Mouse (Mus musculus): ENCODE results near the gene Folr2. TPM values are rescaled to one million over a fixed set of nuclear protein-coding genes. Genes with fewer than 3 reads are reported as not detected.

The Folr2 gene
- polyA plus RNA-seq, 1 experiment: 0.44 TPM

- DNase-seq: no peak
- WGBS: 75% methylated on average over 3 of the region's 3 CpGs
- Histone ChIP-seq H3K4me3 (replicated peaks; ENCODE audit: insufficient read depth, low read depth, low read length) (no peak within 1 kb of the TSS), H3K4me1 (ENCODE audit: control insufficient read depth, insufficient read depth, low read length) (no peaks in the 10 kb centered on the region), H3K27me3 (ENCODE audit: control insufficient read depth, insufficient read depth, low read length) (no peaks in the 10 kb centered on the region), H3K27ac (ENCODE audit: insufficient read depth, low read length) (no peak within 1 kb of the TSS)
- TF ChIP-seq POLR2A (IDR thresholded peaks at IDR 0.05; ENCODE audit: borderline replicate concordance, insufficient read depth, low read length): no peak
- no peak for TF ChIP-seq CTCF (IDR thresholded peaks at IDR 0.05; ENCODE audit: borderline replicate concordance, insufficient read depth, low read depth, low read length)
Measured at GRCm38 (mm10) chr7:101863415-101863814, 6.4 kb upstream of the Folr2 start, which contains the start of gene Anapc15. TSS of gene Anapc15 (plus strand) at chr7:101863715.

DNA sequence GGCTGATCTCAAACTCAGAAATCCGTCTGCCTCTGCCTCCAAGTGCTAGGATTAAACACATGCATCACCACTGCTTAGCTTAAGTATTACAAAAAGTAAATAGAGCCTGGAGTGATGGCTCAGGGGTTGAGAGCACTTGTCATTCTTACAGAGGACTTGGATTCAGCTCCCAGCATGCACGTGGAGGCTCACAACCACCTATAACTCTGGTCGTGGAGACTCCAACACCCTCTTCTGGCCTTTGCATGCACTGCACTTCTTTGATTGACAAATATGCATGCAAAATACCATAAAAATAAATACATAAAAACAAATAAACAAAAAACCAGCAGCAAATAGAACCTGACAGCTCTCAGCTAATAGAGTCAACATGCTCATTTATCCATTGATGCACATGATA lies 5.3 kb upstream of the Folr2 start:
- TF ChIP-seq CTCF (IDR thresholded peaks at IDR 0.05; ENCODE audit: borderline replicate concordance, insufficient read depth, low read depth, low read length) (no peak), POLR2A (IDR thresholded peaks at IDR 0.05; ENCODE audit: borderline replicate concordance, insufficient read depth, low read length) (no peak)
- Histone ChIP-seq H3K27me3 (ENCODE audit: control insufficient read depth, insufficient read depth, low read length) (no peaks in the 10 kb centered on the region), H3K4me3 (replicated peaks; ENCODE audit: insufficient read depth, low read depth, low read length) (no peak overlapping the region), H3K27ac (ENCODE audit: insufficient read depth, low read length) (no peak overlapping the region), H3K4me1 (ENCODE audit: control insufficient read depth, insufficient read depth, low read length) (no peaks in the 10 kb centered on the region)
- WGBS: 71% methylated on average over 3 of the region's 3 CpGs
- DNase-seq: no peak

DNA sequence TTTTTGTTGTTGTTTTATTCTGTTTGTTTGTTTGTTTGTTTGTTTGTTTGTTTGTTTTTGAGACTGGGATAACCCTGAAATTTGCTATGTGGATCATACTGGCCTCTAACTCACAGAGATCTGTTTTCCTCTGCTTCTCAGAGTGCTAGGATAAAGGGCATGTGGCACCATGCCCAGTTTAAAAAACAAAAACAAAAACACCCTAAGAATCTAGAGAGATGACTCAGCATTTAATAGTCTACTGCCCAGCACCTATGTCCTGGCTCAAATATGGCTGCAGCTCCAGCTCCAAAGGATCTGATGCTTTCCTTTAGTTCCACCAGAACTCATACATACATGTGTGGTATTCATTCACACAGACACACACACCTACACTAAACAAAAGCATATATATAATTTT lies 4.0 kb upstream of the Folr2 start:
- Histone ChIP-seq H3K27ac (ENCODE audit: insufficient read depth, low read length) (no peak overlapping the region), H3K27me3 (ENCODE audit: control insufficient read depth, insufficient read depth, low read length) (no peaks in the 10 kb centered on the region), H3K4me3 (replicated peaks; ENCODE audit: insufficient read depth, low read depth, low read length) (no peak overlapping the region), H3K4me1 (ENCODE audit: control insufficient read depth, insufficient read depth, low read length) (no peaks in the 10 kb centered on the region)
- TF ChIP-seq POLR2A (IDR thresholded peaks at IDR 0.05; ENCODE audit: borderline replicate concordance, insufficient read depth, low read length): no peak
- no peak for TF ChIP-seq CTCF (IDR thresholded peaks at IDR 0.05; ENCODE audit: borderline replicate concordance, insufficient read depth, low read depth, low read length)
- DNase-seq: no peak

- no peaks in the 10 kb centered on the region for H3K4me1 ChIP-seq (ENCODE audit: control insufficient read depth, insufficient read depth, low read length)
- H3K27ac ChIP-seq (ENCODE audit: insufficient read depth, low read length): no peak overlapping the region
- DNase-seq: no peak
- H3K27me3 ChIP-seq (ENCODE audit: control insufficient read depth, insufficient read depth, low read length): no peaks in the 10 kb centered on the region
- 80% methylated on average over 9 of the region's 9 CpGs for WGBS
- H3K4me3 ChIP-seq (replicated peaks; ENCODE audit: insufficient read depth, low read depth, low read length): no peak overlapping the region
- TF ChIP-seq POLR2A (IDR thresholded peaks at IDR 0.05; ENCODE audit: borderline replicate concordance, insufficient read depth, low read length): no peak
- no peak for TF ChIP-seq CTCF (IDR thresholded peaks at IDR 0.05; ENCODE audit: borderline replicate concordance, insufficient read depth, low read depth, low read length)
Measured at GRCm38 (mm10) chr7:101858362-101858761, 1.4 kb upstream of the Folr2 start.

- Histone ChIP-seq H3K4me3 (replicated peaks; ENCODE audit: insufficient read depth, low read depth, low read length) (no peak overlapping the region), H3K27me3 (ENCODE audit: control insufficient read depth, insufficient read depth, low read length) (no peaks in the 10 kb centered on the region), H3K27ac (ENCODE audit: insufficient read depth, low read length) (no peak overlapping the region), H3K4me1 (ENCODE audit: control insufficient read depth, insufficient read depth, low read length) (no peaks in the 10 kb centered on the region)
- no peak for TF ChIP-seq CTCF (IDR thresholded peaks at IDR 0.05; ENCODE audit: borderline replicate concordance, insufficient read depth, low read depth, low read length)
- no peak for TF ChIP-seq POLR2A (IDR thresholded peaks at IDR 0.05; ENCODE audit: borderline replicate concordance, insufficient read depth, low read length)
- 87% methylated on average over 2 of the region's 2 CpGs for WGBS
- DNase-seq: no peak
Measured at GRCm38 (mm10) chr7:101853816-101854215, 3.2 kb downstream of the Folr2 start.

- DNase-seq: no peak
- Histone ChIP-seq H3K27ac (ENCODE audit: insufficient read depth, low read length) (no peak overlapping the region), H3K4me3 (replicated peaks; ENCODE audit: insufficient read depth, low read depth, low read length) (no peak overlapping the region), H3K27me3 (ENCODE audit: control insufficient read depth, insufficient read depth, low read length) (no peaks in the 10 kb centered on the region), H3K4me1 (ENCODE audit: control insufficient read depth, insufficient read depth, low read length) (no peaks in the 10 kb centered on the region)
- TF ChIP-seq POLR2A (IDR thresholded peaks at IDR 0.05; ENCODE audit: borderline replicate concordance, insufficient read depth, low read length) (no peak), CTCF (IDR thresholded peaks at IDR 0.05; ENCODE audit: borderline replicate concordance, insufficient read depth, low read depth, low read length) (no peak)
- 85% methylated on average over 6 of the region's 6 CpGs for WGBS
Measured at GRCm38 (mm10) chr7:101852846-101853245, 4.1 kb downstream of the Folr2 start.

- Histone ChIP-seq H3K27me3 (ENCODE audit: control insufficient read depth, insufficient read depth, low read length) (no peaks in the 10 kb centered on the region), H3K4me3 (replicated peaks; ENCODE audit: insufficient read depth, low read depth, low read length) (no peak overlapping the region), H3K27ac (ENCODE audit: insufficient read depth, low read length) (no peak overlapping the region), H3K4me1 (ENCODE audit: control insufficient read depth, insufficient read depth, low read length) (no peaks in the 10 kb centered on the region)
- WGBS: 87% methylated on average over 6 of the region's 6 CpGs
- no peak for DNase-seq
- TF ChIP-seq POLR2A (IDR thresholded peaks at IDR 0.05; ENCODE audit: borderline replicate concordance, insufficient read depth, low read length) (no peak), CTCF (IDR thresholded peaks at IDR 0.05; ENCODE audit: borderline replicate concordance, insufficient read depth, low read depth, low read length) (no peak)
Measured at GRCm38 (mm10) chr7:101851689-101852088, 5.3 kb downstream of the Folr2 start.

GRCm38 (mm10) chr7:101847934-101848333 lies 9.1 kb downstream of the Folr2 start:
- Histone ChIP-seq H3K4me3 (replicated peaks; ENCODE audit: insufficient read depth, low read depth, low read length) (no peak overlapping the region), H3K27ac (ENCODE audit: insufficient read depth, low read length) (no peak overlapping the region), H3K27me3 (ENCODE audit: control insufficient read depth, insufficient read depth, low read length) (no peaks in the 10 kb centered on the region), H3K4me1 (ENCODE audit: control insufficient read depth, insufficient read depth, low read length) (no peaks in the 10 kb centered on the region)
- DNase-seq: no peak
- WGBS: 100% methylated on average over 1 of the region's 1 CpGs
- TF ChIP-seq POLR2A (IDR thresholded peaks at IDR 0.05; ENCODE audit: borderline replicate concordance, insufficient read depth, low read length) (no peak), CTCF (IDR thresholded peaks at IDR 0.05; ENCODE audit: borderline replicate concordance, insufficient read depth, low read depth, low read length) (no peak)

Measured in cerebellum, adult 2 months (tissue).